Mouse (Mus musculus) adrenal gland, adult 8-10 months (tissue): Measurements from ENCODE around the gene Slc10a3. TPM values are rescaled to one million over a fixed set of nuclear protein-coding genes. Genes with fewer than 3 reads are reported as not detected.
"Not testable (repeated sequence)": the region's sequence is repeated elsewhere in the genome, so short reads cannot be mapped to it uniquely, and the experiment has no call there.

ENCODE experiments used
- DNase-seq: peaks from one replicate; pipeline ENCODE4 v3.0.0; 2022
- total RNA-seq, 4 experiments: library from RNA; stranded (reverse); gene quantifications; 2 replicates each; pipeline ENCODE4 v1.2.4; 2022

Gene Slc10a3
- 10 to 100 TPM; 22.6 to 29.6 (median 26.1) TPM for total RNA-seq

DNA sequence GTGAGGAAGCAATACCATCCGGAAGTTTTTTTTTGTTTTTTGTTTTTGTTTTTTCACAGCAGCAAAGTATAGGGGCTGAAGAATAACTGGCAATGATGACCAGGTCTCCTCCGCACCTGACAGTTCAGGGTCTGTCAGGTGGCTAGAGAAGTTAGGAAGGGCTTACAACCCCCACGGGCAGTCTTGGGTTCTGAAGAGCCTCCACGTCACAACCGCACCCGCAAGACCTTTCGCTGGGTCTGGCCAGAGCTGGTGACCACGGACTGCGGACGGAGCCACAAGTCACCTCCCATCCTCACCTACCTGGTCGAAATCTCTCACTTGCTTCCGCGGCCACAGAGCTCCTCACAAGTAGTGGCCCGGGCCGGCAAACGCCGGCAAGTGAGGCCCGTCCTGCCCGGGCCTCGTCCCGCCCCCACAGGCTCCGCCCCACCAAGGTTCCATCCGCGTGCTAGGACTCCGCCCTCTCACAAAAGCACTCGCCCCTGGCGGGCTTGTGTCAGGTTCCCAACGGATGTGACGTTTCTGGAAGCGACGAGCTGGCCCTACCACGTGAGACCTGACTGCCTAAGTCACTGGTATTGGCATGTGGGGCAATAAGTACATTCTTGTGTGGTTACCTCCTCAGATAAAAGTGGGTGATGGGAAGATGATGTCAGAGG is at the start of gene Slc10a3, which contains the start of gene Ubl4a:
TSS of gene Slc10a3 (minus strand) at position 462 of the 662 bp plus-strand sequence.
TSS of gene Ubl4a (minus strand) at position 331 of the 662 bp plus-strand sequence.
- peak; percentile 87 for DNase-seq

- DNase-seq = no peak
These were observed 40.2 kb upstream of the Slc10a3 start for GRCm38 (mm10) chrX:74413377-74413776.

DNA sequence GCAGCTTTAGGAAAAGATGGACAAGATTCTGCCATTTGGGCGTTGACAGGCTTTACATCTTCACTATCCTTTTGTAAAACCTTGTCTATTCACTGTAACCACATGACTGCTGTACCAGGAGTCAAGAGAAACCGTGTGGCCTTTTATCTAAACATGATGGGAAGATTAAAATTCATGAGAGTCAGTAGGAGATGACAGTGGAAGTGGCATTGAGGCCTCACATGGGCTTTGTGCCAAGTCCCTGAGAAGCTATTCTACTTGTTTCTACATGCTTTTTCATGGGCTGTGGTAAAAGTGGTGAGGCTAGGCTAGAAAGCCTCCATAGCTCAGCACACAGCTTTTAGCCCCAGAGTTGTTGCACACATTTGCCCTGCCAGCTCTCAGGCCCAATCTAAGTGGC is 35.2 kb upstream of the Slc10a3 start:
- no peak for DNase-seq

DNA sequence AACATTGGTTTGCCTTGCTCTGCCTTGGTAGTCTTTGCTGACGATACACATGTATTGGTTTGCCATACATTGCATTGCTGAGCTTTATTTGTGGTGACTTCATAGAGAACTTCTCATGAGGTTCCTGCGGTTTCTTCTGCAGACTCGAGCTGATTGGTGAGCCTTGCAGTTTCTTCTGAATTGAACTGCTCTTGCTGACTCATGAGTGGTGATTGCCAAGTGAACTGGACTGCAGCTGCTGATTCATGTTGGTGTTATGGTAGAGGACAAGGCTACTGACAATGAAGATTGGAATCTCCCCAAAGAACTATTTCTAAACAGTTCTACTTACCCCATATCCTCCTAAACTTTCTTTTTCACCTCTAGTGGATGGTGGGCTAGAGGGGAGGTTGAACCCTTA is 27.0 kb upstream of the Slc10a3 start:
- no peak for DNase-seq

DNA sequence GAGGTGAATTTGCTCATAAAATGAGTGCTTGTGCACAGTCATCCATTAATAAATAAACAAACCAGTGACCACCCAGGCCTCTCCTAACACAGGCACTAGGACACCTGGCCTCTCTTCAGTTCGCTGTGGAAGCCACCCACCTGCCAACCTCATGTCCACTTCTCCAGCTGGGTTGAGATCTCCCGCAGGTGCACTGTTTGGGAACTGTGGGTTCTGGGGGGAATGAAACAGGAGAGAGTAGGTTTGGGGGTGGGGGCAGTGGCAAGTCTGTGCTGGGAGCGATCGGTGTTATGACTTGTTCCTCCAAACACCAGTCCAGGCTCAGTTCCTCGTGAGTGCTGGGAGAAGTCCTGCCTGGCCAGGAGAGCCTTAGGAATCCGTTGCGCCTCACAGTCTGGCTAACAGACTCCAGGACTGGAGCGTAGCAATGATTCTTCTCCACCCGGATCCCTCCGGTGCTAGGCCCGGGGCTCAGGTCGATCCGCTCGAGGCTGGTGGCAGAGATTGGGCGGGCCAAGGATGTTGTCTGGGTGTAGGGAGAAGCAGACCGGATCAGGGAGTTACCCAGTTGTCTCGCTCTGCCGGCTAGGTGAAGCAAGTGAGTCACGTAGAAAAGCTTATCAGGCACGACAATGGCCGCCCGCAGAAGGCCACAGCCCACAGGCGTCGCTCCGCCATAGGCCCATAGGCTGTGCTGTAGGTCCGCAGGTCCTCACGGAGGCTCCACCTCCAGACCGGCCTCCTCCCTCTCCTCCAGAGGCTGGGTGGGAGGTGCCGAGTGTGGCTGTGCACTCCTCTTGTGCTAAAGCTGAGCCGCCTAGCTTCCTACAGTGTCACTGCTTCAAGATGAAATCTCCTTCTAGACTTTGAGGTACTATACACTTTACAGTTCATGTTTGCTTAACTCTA is 19.6 kb upstream of the Slc10a3 start, which contains the start of the genes Fam3a and Ikbkg:
TSS of gene Fam3a (minus strand) at position 738 of the 909 bp plus-strand sequence.
TSS of gene Ikbkg (plus strand) at position 756 of the 909 bp plus-strand sequence.
- peak; percentile 81 for DNase-seq

DNA sequence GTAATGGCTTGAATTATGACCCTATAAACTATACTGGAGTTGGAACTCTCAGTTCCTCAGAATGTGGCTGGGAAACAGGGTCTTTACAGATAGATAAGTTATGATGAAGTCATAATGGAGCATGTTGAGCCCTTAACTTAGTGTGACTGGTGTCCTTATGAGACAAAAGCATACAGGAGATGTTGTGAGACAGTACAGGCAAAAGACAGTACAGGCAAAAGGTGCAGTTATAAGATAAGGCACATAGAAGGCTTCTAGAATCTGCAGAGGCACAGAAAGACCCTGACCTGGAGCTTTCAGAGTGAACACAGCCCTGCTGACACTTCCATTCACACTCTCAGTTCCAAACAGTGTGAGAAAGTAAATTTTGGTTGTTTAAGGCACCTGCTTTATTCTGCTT is 15.0 kb upstream of the Slc10a3 start:
- no peak for DNase-seq

DNA sequence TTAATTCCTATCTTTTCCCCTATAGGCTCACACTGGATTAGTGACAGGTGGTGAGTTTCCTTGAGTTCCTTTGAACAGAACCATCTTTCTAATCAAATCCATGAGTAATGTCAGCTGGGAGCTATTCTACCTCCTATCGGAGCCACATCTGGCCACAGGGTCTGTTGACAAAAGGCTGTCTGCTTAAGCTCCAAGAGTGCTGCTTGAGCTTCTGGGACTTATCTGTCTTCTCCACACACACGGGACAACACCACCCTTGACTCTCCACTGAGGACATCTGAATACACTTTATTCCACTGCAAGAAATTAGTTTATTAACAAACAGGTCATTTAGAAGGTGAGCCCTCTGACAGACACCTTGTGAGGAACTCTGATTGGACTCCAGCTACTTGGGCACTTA is 11.3 kb upstream of the Slc10a3 start:
- no peak for DNase-seq

DNA sequence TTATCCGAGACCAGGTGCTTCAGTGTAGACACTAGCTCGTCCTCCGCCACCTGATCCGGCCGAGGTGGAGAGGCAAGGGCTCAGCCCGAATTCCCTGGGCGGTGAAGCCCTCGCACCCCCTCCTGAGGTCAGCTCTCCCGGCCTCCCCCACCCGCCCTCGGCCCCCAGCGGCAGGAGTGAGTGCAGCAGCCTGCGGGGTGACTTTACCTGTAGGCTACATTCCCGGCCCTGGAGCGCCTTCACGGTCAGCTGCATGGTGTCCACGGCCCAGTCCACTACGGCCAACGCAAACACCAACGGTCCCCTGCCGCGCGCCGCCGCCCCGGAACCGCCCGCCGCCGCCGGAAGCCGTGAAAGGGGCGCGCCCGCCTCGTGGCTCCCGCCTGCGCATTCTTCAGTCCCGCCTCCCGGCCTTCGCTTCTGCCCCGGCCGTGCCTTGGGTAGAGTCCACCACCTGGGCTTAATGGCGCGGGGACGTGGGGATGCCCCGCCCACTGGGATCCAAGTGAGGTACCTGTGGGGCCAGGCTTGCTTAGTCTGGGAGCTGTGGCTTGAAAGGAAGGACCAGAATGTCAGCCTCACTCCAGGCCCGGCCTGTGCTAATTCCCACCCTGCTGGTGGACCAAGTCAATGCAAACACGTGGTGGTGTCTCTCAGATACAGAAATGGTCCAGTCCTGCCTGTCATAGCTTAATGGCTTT is 4.8 kb downstream of the Slc10a3 start:
- peak; percentile 56 for DNase-seq

- no peak for DNase-seq
These were observed 5.6 kb downstream of the Slc10a3 start for GRCm38 (mm10) chrX:74367512-74367911.

DNA sequence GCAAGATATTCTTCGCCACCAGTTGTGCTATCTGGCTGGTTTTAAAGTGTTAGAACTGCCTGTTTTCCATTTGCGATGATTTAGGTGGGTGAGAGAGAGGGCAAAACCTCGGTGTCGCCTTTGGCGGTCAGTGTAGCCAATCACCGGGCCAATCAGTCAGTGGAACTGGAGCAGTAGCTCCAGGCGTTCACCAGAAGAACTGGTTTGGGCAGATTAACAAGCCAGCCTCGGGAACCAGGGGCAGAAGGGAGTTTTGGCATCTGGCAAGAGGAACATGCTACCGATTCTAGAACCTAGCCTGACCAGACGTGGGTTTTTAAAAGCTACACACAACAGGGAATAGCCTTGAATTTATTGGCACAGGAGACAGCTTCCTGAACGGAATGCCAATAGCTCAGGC is 14.0 kb downstream of the Slc10a3 start:
- no peak for DNase-seq

GRCm38 (mm10) chrX:74357069-74357468 is 16.1 kb downstream of the Slc10a3 start:
- not testable (repeated sequence) for DNase-seq

GRCm38 (mm10) chrX:74353467-74353770 is 19.7 kb downstream of the Slc10a3 start, which contains the start of gene Lage3:
TSS of gene Lage3 (minus strand) at chrX:74353618.
- DNase-seq = peak; percentile 73

DNA sequence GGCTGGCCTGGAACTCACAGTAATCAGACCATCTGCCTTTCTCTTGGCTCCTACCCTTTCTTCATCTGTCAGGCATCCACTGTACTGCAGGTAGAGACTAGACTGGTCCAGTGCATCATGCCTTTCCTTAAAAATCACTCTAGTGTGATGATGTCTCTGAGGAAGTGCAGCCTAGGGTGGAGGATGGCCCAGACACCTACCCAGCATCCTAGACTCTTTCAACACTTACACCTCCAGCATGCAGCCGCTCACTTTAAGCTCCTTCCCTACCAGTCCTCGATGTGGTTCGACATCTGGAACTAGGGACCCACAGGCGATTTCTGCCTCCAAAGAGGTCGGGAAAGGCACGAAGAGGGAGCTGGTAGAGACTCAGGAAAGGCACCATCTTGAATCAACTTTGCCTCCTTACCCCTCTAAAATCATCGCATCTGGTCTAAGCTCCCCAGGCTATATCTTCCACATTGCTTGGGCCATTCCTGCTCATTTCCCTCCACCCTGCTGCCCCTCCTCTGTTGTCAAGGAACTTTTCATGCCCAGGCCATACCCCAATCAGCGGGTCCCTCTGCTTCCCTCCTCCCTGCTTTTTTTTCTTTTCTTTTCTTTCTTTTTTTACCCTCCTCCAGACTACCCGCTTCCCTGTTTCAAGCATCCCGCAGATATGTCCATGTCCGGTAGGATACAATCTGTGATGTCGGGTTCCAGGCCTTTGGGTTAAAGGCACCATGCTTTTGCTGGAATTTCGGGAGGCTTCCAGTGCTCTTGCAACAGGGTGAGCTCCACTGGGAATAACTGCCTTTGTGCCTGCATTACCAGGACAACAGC is 20.3 kb downstream of the Slc10a3 start:
- DNase-seq = no peak

DNA sequence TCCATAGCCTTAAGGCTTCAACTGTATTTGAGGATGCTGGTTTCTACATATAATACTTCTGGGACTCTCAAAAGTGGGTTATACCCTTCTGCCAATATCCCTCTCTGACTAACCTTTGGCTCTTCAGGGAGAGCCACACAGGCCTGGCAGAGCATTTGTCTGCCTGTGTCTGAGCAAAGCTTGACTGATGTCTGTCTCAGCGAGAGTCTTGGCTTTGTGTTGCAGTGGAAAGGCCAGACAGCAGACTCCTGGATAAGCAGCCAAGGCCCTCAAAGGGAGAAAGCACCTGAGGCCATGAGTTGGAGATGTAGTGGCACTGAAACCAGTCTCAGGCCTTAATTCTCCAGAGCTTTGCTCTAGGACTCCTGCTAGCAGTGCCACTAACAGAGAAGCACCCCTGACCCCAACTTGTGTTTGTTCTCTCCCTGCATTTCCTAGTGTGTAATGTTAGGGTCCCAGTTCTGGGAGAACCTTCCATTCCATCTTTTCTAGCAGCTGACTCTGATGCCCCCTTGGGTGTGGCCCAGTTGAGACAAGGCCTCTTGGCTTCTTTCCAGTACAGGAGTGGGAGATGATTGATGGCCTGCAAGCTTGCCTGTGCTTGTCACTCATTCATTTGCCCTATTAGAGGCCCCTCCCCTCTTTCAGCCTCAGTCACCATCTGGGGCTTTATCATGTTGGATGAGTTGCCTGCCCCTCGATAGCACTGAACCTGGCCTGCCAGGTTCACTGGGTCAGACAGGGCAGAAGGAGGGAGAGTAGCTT is 42.8 kb downstream of the Slc10a3 start:
- DNase-seq = no peak

- no peak for DNase-seq
These were observed 43.9 kb downstream of the Slc10a3 start for GRCm38 (mm10) chrX:74329215-74329671.

DNA sequence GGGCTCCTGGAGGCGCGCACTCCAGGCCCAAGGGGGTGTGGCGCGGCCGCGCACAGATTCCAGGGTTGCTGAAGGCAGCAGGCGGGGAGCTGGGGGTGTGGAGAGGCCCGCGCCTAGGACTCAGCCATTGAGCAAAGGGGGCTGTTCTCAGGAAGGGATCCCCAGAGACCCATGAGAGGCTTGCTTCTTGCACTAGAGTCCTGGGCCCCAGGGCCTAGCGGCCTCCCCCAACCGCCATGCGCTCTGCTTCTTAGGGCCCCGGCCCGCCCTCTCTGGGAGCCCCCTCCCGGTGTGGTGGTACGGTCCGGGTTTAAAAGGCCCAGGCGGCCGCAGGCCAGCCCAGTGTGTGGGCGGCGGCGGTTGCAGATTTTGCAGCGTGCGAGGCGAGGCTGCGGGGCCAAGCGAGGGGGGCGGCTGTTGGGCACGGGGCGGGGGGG is 44.4 kb downstream of the Slc10a3 start, which contains the start of gene Plxna3:
TSS of gene Plxna3 (plus strand) at position 342 of the 437 bp plus-strand sequence.
- DNase-seq = peak; percentile 47
